Mouse (Mus musculus) forebrain, embryonic 14.5 days (tissue): ENCODE results near the gene Opalin. TPM values are rescaled to one million over a fixed set of nuclear protein-coding genes. Genes with fewer than 3 reads are reported as not detected.

ENCODE experiments used
- ATAC-seq: fragments of 200-750 bp; cut with Nextera tagmentation; 2 replicates; pipeline ENCODE4 v1.8.0; 2017; ENCODE audit warnings: mild to moderate bottlenecking, moderate library complexity
- DNase-seq: peaks from one replicate; pipeline ENCODE4 v3.0.0-alpha.2; 2015; ENCODE audit warnings: low spot score
- H3K27ac ChIP-seq: fragments of 300-500 bp; sonication (generic); 2 replicates; pipeline ENCODE4 v1.5.1; 2014; ENCODE audit warnings: low read depth, mild to moderate bottlenecking, control low read depth, low read length, moderate library complexity
- H3K27me3 ChIP-seq: fragments of 300-500 bp; sonication (generic); replicated peaks from 2 replicates; pipeline ENCODE4 v1.6.1; 2014; ENCODE audit warnings: low read length, control low read depth, mixed read lengths; ENCODE audit not compliant: control insufficient read depth, insufficient read depth
- H3K36me3 ChIP-seq: fragments of 300-500 bp; sonication (generic); 2 replicates; pipeline ENCODE4 v1.6.1; 2014; ENCODE audit warnings: low read length, control low read depth; ENCODE audit not compliant: control insufficient read depth, insufficient read depth
- H3K4me1 ChIP-seq: fragments of 300-500 bp; sonication (generic); 2 replicates; pipeline ENCODE4 v1.6.1; 2014; ENCODE audit warnings: antibody characterized with exemption, low read length, control low read depth; ENCODE audit not compliant: control insufficient read depth, insufficient read depth
- H3K4me2 ChIP-seq: fragments of 300-500 bp; sonication (generic); 2 replicates; pipeline ENCODE4 v1.6.1; 2014; ENCODE audit warnings: mild to moderate bottlenecking, control low read depth, low read length
- H3K4me3 ChIP-seq: fragments of 300-500 bp; sonication (generic); 2 replicates; pipeline ENCODE4 v1.5.1; 2014; ENCODE audit warnings: low read depth, low read length, control low read depth
- H3K9ac ChIP-seq: fragments of 300-500 bp; sonication (generic); 2 replicates; pipeline ENCODE4 v1.6.1; 2014; ENCODE audit warnings: mild to moderate bottlenecking, low read length, control low read depth, moderate library complexity
- H3K9me3 ChIP-seq: fragments of 300-500 bp; sonication (generic); replicated peaks from 2 replicates; pipeline ENCODE4 v1.6.1; 2016; ENCODE audit warnings: low read length, control low read depth, mixed read lengths; ENCODE audit not compliant: control insufficient read depth
- WGBS: fragments of 180-500 bp; shearing (Covaris S2); extraction: QIAGEN DNeasy Blood & Tissue Kit; methylation state at CpG from one replicate; pipeline ENCODE4 v1.1.7; 2014; 5-methylcytosine and 5-hydroxymethylcytosine counted together
- polyA plus RNA-seq: library from polyadenylated mRNA; unstranded; fragments of >200 nt; fragmentation: Nextera tagmentation; extraction: Ambion mirVana; gene quantifications from 2 replicates; pipeline ENCODE4 v1.2.1, GENCODE M21; 2014

The Opalin gene
- polyA plus RNA-seq, 1 experiment from 2014 or later = not detected

DNA sequence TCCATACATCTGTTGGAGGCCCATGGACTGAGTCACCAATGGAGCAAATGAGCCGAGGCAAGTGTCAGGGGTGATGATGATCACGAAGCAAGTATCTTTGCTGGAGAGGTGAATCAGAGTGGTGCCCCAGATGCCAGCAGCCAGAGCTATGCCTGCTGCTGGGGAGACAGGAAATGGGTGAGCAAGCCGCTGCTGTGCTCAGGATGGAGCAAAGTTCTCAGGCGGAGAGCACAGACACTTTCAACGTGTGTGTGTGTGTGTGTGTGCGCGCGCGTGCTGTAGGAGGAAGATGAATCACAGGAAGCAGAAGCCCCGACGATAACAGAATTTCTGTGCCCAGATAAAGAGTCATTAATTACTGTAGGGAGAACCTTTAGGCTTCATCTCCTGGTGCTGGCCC is 45.9 kb downstream of the Opalin start:
- H3K4me3 ChIP-seq = no peak overlapping the region
- H3K9ac ChIP-seq = no peak overlapping the region
- ATAC-seq (no peak), DNase-seq (no peak)
- H3K9me3 ChIP-seq = no peaks in the 10 kb centered on the region
- H3K4me2 ChIP-seq = no peak overlapping the region
- no peaks in the 10 kb centered on the region for H3K27me3 ChIP-seq
- H3K4me1 ChIP-seq = no peaks in the 10 kb centered on the region
- H3K27ac ChIP-seq = no peak overlapping the region
- no peaks in the 10 kb centered on the region for H3K36me3 ChIP-seq
- 85% methylated on average over 11 of the region's 11 CpGs for WGBS

DNA sequence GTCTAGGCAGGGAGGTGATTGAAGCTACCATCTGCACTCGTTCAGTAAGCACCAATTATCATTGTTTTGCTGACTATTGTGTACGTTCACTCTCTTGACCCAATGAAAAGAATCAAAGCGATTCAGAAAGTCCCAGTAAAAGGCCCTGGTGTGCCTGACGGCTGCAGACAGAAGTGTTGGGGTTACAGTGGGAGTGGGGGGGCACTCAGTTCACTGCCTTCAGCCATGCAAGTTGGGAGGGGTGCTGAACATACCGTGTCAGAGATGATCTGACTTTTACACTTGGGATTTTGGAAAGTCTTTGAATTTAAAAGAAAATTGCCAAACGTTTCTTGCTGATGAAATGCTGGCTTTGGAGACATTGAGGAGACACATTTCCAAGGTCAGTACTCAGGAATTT is 46.8 kb downstream of the Opalin start:
- Histone ChIP-seq H3K9ac (no peak overlapping the region), H3K36me3 (no peaks in the 10 kb centered on the region), H3K27me3 (no peaks in the 10 kb centered on the region), H3K4me1 (no peaks in the 10 kb centered on the region), H3K4me3 (no peak overlapping the region), H3K27ac (no peak overlapping the region), H3K9me3 (no peaks in the 10 kb centered on the region), H3K4me2 (no peak overlapping the region)
- DNase-seq (no peak), ATAC-seq (no peak)
- 26% methylated on average over 6 of the region's 6 CpGs for WGBS

DNA sequence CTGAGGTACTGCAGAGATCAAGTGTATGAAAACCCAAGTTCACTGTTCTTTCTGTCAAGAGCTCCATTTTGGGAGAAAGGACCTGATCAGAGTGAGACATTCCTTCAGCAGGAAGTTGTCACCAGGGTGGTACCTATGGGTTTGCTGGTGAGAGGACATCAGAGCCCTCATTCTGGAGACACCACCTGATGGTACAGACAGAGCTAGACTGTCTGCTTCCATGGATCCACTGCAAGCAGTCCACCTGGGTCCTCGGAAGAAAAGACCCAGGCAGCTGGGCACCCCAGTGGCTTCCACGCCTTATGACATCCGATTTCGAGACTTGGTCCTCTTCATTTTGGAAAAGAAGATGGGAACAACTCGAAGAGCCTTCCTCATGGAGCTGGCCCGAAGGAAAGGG is 47.7 kb downstream of the Opalin start, which contains the start of gene Dntt:
TSS of gene Dntt (plus strand) at position 57 of the 400 bp plus-strand sequence.
- no peaks in the 10 kb centered on the region for H3K27me3 ChIP-seq
- no peak within 1 kb of the TSS for H3K9ac ChIP-seq
- H3K4me3 ChIP-seq = no peak within 1 kb of the TSS
- H3K36me3 ChIP-seq = no peaks in the 10 kb centered on the region
- H3K4me2 ChIP-seq = no peak within 1 kb of the TSS
- no peak for DNase-seq
- WGBS = 87% methylated on average over 6 of the region's 6 CpGs
- no peaks in the 10 kb centered on the region for H3K9me3 ChIP-seq
- no peak for ATAC-seq
- H3K4me1 ChIP-seq = no peaks in the 10 kb centered on the region
- no peak within 1 kb of the TSS for H3K27ac ChIP-seq

DNA sequence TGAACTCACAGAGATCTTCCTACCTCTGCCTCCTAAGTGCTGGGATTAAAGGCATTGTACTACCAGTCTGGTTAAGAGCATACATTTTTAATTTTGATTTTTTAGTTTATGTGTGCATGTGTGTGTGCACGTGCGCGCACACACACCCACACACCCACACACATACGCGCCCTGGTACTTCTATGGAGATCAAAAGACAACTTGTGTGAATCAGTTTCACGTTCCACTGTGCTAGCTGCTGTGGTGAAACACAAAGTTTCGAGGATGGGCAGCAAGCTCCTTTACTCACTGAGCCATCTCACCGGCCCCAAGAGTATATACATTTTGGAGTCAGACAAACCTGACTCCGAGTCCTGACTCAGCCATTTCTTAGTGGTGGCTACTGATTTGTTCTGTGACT is 49.3 kb downstream of the Opalin start:
- Histone ChIP-seq H3K4me2 (no peak overlapping the region), H3K27me3 (no peaks in the 10 kb centered on the region), H3K9ac (no peak overlapping the region), H3K9me3 (no peaks in the 10 kb centered on the region), H3K4me3 (no peak overlapping the region), H3K4me1 (no peaks in the 10 kb centered on the region), H3K36me3 (no peaks in the 10 kb centered on the region), H3K27ac (no peak overlapping the region)
- DNase-seq = no peak
- WGBS = 93% methylated on average over 9 of the region's 9 CpGs
- no peak for ATAC-seq

DNA sequence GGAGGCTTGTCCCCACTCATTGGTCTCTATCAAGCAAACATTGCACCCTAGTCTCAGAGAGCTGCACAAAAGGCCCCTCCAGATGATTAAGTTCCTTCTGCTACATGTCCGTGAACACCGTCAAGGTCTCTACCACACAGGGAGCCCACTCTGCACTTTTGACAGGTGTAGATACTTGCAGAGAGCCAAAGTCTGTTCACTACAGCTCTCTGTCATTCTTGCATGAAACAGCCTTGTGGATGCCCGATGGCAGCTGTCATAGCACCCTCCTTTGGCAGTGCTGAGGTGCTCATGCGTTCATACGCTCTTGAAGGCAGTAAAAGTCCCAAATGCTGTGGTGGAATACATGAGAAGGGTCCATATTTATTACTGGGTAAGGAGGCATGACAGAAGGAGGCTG is 49.9 kb downstream of the Opalin start:
- WGBS = 86% methylated on average over 5 of the region's 5 CpGs
- Histone ChIP-seq H3K27me3 (no peaks in the 10 kb centered on the region), H3K4me3 (no peak overlapping the region), H3K4me2 (no peak overlapping the region), H3K27ac (no peak overlapping the region), H3K36me3 (no peaks in the 10 kb centered on the region), H3K9me3 (no peaks in the 10 kb centered on the region), H3K4me1 (no peaks in the 10 kb centered on the region), H3K9ac (no peak overlapping the region)
- DNase-seq = no peak
- no peak for ATAC-seq

DNA sequence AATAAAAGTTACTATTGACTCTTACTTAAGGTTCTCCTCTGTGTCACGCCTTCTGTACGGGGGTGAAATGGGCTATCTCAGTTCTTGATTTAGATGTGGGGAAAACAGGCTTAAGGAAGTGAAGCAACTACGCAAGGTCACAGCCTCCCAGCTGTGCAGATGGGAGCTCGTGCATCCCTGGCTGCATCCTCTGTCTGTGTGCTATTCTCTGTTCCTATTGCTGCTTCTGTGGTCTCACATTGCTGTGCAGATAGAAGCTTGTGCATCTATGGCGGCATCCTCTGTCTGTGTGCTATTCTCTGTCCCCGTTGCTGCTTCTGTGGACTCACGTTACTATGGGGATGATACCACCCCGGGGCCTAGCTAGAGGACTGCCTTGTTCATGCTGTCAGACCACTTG is 50.4 kb downstream of the Opalin start:
- 86% methylated on average over 8 of the region's 8 CpGs for WGBS
- Histone ChIP-seq H3K27ac (no peak overlapping the region), H3K4me1 (no peaks in the 10 kb centered on the region), H3K36me3 (no peaks in the 10 kb centered on the region), H3K4me2 (no peak overlapping the region), H3K27me3 (no peaks in the 10 kb centered on the region), H3K9ac (no peak overlapping the region), H3K9me3 (no peaks in the 10 kb centered on the region), H3K4me3 (no peak overlapping the region)
- ATAC-seq = no peak
- no peak for DNase-seq

DNA sequence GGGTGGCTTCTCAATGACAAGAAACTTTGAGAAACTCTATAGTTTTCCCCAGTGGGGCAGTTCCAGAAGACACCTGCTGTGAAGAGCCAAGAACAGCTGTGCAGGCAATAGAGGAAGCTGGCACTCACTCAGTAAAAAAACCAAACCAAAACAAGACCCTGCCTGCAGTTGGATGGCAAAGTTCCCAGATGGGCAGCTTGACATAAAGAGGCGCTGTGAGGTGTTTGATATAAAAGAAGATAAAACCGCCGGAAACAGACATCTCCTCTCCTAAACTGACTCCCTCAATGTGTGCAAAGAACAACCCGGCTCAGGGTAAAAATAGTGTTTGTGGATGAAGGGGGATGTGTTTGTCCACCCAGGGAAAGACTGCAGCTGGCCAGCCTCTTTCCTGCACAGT is 54.7 kb downstream of the Opalin start:
- ATAC-seq = no peak
- no peak overlapping the region for H3K4me3 ChIP-seq
- no peaks in the 10 kb centered on the region for H3K9me3 ChIP-seq
- H3K27me3 ChIP-seq = no peaks in the 10 kb centered on the region
- H3K9ac ChIP-seq = no peak overlapping the region
- H3K4me1 ChIP-seq = no peaks in the 10 kb centered on the region
- no peak overlapping the region for H3K4me2 ChIP-seq
- peak; percentile 39 for DNase-seq
- 49% methylated on average over 4 of the region's 4 CpGs for whole genome bisulfite sequencing
- H3K36me3 ChIP-seq = no peaks in the 10 kb centered on the region
- H3K27ac ChIP-seq = no peak overlapping the region

DNA sequence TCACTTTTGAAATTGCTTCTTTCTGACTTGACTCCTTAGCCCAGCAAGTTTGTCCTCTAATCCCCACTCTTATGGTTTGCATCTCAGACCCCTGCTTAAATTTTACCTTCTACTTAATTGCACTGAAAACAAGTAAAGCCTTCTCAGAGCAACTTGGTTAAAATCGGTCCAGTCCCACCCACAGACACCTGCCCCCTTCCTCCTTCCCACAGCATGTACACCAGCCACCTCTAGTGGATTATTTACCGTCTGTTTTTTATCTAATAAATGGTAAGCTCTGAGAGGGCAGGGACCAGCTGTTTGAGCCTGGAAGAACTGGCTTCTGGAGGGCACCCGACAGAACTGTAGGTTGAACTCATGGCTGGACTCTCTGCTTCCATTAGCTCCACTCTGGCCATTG is 56.4 kb downstream of the Opalin start:
- Histone ChIP-seq H3K36me3 (no peaks in the 10 kb centered on the region), H3K9ac (no peak overlapping the region), H3K9me3 (no peaks in the 10 kb centered on the region), H3K27ac (no peak overlapping the region), H3K4me1 (no peaks in the 10 kb centered on the region), H3K4me2 (no peak overlapping the region), H3K4me3 (no peak overlapping the region), H3K27me3 (no peaks in the 10 kb centered on the region)
- WGBS = 73% methylated on average over 3 of the region's 3 CpGs
- ATAC-seq (no peak), DNase-seq (no peak)

DNA sequence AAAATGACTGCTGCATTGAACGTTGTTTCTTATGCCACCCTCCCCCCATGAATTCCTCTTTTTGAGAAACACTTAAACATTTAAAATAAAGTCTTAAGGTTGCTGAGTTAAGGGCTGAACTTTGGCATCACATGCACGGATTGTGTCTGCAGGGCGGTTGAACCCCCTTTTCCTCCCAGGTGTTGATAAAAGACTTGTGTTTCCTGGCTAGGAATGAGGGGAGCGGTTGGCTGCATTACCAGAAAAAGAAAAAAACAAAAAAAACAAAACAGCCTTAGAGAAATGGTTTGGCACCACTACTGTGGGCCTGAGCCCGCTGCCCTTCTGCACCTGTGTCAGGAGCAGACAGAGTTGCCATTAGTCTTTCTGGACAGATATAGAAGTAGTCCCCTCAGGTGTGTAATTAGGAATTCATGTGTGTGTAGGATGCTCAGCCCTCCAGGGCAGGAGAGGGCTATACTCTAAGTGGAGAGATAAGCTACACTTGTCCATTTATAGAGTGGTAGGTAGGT is 57.7 kb downstream of the Opalin start:
- Histone ChIP-seq H3K9ac (no peak overlapping the region), H3K4me3 (no peak overlapping the region), H3K4me2 (no peak overlapping the region), H3K9me3 (no peaks in the 10 kb centered on the region), H3K27me3 (no peaks in the 10 kb centered on the region), H3K36me3 (no peaks in the 10 kb centered on the region), H3K27ac (no peak overlapping the region), H3K4me1 (no peaks in the 10 kb centered on the region)
- ATAC-seq (no peak), DNase-seq (no peak)
- WGBS = 80% methylated on average over 5 of the region's 5 CpGs
